8 mouse cellular contexts compared by ENCODE assay signal in genomic region chr3:142560296-142560948, GRCm38 (mm10). TPM values are rescaled to one million over a fixed set of nuclear protein-coding genes. Genes with fewer than 3 reads are reported as not detected.
DNase-seq lines count a peak whose midpoint lies in the region; ATAC-seq lines count a peak whose summit lies in the region.

No protein-coding gene starts in this region.

- H3K36me3 ChIP-seq in hindbrain, embryonic 16.5 days (ENCODE audit: control insufficient read depth, insufficient read depth, low read length), result no peaks in the 10 kb centered on the region

- no peaks in the 10 kb centered on the region for H3K27me3 ChIP-seq in hindbrain, embryonic 16.5 days (replicated peaks; ENCODE audit: control insufficient read depth, insufficient read depth, low read length)

- peak; percentile 86 for ATAC-seq in hindbrain, embryonic 16.5 days

- H3K27ac ChIP-seq in hindbrain, embryonic 16.5 days (ENCODE audit: low read depth, low read length), result no peak overlapping the region; the same call in 1 of the 2 replicates

- peak; percentile 89 for DNase-seq in ZHBTc4 (ENCODE audit: low read depth, low spot score)
- DNase-seq in cerebellum, postnatal 4 days (ENCODE audit: low spot score in 2 of 2), result peak; percentile 66 to 88
- peak; percentile 80 for DNase-seq in gastrocnemius, adult 18-20 months (ENCODE audit: low spot score)
- peak; percentile 42 for DNase-seq in left cerebral cortex, adult 11 months (ENCODE audit: low spot score)
- DNase-seq in lung, postnatal 4 days, result peak; percentile 91
- peak; percentile 54 for DNase-seq in retina, postnatal 7 days (ENCODE audit: low read depth, low spot score)
- DNase-seq in urinary bladder, adult 18-20 months (ENCODE audit: low spot score in 2 of 2), result peak; percentile 77

- H3K4me2 ChIP-seq in hindbrain, embryonic 16.5 days (ENCODE audit: low read length), result peak overlapping the region; percentile 49

- no peak overlapping the region; the same call in 1 of the 2 replicates for H3K9ac ChIP-seq in hindbrain, embryonic 16.5 days (ENCODE audit: low read depth, low read length)

- peak overlapping the region; percentile 30 for H3K4me3 ChIP-seq in hindbrain, embryonic 16.5 days (ENCODE audit: low read length)

- H3K4me1 ChIP-seq in hindbrain, embryonic 16.5 days (ENCODE audit: control insufficient read depth, insufficient read depth, low read depth, low read length), result no peaks in the 10 kb centered on the region; the same call in 1 of the 2 replicates

- WGBS in hindbrain, embryonic 16.5 days, result 20% methylated on average over 12 of the region's 12 CpGs

- no peaks in the 10 kb centered on the region for H3K9me3 ChIP-seq in hindbrain, embryonic 16.5 days (ENCODE audit: control insufficient read depth, low read length)

RNA-seq across cellular contexts. Expression of gene Gbp3, which starts 0.6 kb away (rescaled TPM):
- 1 to 10 TPM; 1.6 to 4.3 TPM for total RNA-seq in gastrocnemius, adult 18-20 months (2021)
- 1.1 TPM in 2 replicates for polyA plus RNA-seq in hindbrain, embryonic 16.5 days (2015; fragmentation: Nextera tagmentation; extraction: Ambion mirVana)

RNA-seq across cellular contexts. Expression of gene Gbp7, which starts 30.3 kb away (rescaled TPM):
- 1 to 10 TPM; 2.8 to 6.9 TPM for total RNA-seq in gastrocnemius, adult 18-20 months (2021)
- polyA plus RNA-seq in hindbrain, embryonic 16.5 days (2015; fragmentation: Nextera tagmentation; extraction: Ambion mirVana), result 2.3 and 2.9 TPM in 2 replicates

RNA-seq across cellular contexts. Expression of gene Gbp2b, which starts 34.2 kb away (rescaled TPM):
- under 1 TPM in 1 of 2 experiments, not detected in 1; 0.19 TPM for total RNA-seq in gastrocnemius, adult 18-20 months (2021)
- 0.10 and 0.19 TPM in 2 replicates for polyA plus RNA-seq in hindbrain, embryonic 16.5 days (2015; fragmentation: Nextera tagmentation; extraction: Ambion mirVana)

RNA-seq across cellular contexts. Expression of gene Gbp2, which starts 60.0 kb away (rescaled TPM):
- 1 to 10 TPM; 2.4 to 5.7 TPM for total RNA-seq in gastrocnemius, adult 18-20 months (2021)
- polyA plus RNA-seq in hindbrain, embryonic 16.5 days (2015; fragmentation: Nextera tagmentation; extraction: Ambion mirVana), result 0.51 and 0.79 TPM in 2 replicates
